Mouse (Mus musculus) heart, embryonic 11.5 days (tissue): Measurements from ENCODE around the gene Dad1. TPM values are rescaled to one million over a fixed set of nuclear protein-coding genes. Genes with fewer than 3 reads are reported as not detected.

Experiments
- ATAC-seq: fragments of 200-750 bp; cut with Nextera tagmentation; replicated peaks from 2 replicates; pipeline ENCODE4 v1.8.0; 2017; ENCODE audit warnings: moderate library complexity; ENCODE audit not compliant: insufficient number of reproducible peaks, low FRiP score, low TSS enrichment
- H3K27ac ChIP-seq: fragments of 300-500 bp; sonication (generic); 2 replicates; pipeline ENCODE4 v1.5.1; 2014; ENCODE audit warnings: mild to moderate bottlenecking, low read depth, low read length
- H3K27me3 ChIP-seq: fragments of 300-500 bp; sonication (generic); 2 replicates; pipeline ENCODE4 v1.6.1; 2014; ENCODE audit warnings: mild to moderate bottlenecking, low read length, mixed read lengths; ENCODE audit not compliant: control insufficient read depth, insufficient read depth
- H3K36me3 ChIP-seq: fragments of 300-500 bp; sonication (generic); 2 replicates; pipeline ENCODE4 v1.6.1; 2014; ENCODE audit warnings: mild to moderate bottlenecking, low read length, moderate library complexity, mixed read lengths; ENCODE audit not compliant: control insufficient read depth, insufficient read depth
- H3K4me1 ChIP-seq: fragments of 300-500 bp; sonication (generic); 2 replicates; pipeline ENCODE4 v1.6.1; 2014; ENCODE audit warnings: low read length; ENCODE audit not compliant: control insufficient read depth, insufficient read depth
- H3K4me2 ChIP-seq: fragments of 300-500 bp; sonication (generic); 2 replicates; pipeline ENCODE4 v1.6.1; 2014; ENCODE audit warnings: mild to moderate bottlenecking, moderate library complexity
- H3K4me3 ChIP-seq: fragments of 300-500 bp; sonication (generic); 2 replicates; pipeline ENCODE4 v1.5.1; 2014; ENCODE audit warnings: low read depth, low read length
- H3K9ac ChIP-seq: fragments of 300-500 bp; sonication (generic); 2 replicates; pipeline ENCODE4 v1.6.1; 2014; ENCODE audit warnings: mild to moderate bottlenecking, low read depth, low read length, moderate library complexity
- H3K9me3 ChIP-seq: fragments of 300-500 bp; sonication (generic); replicated peaks from 2 replicates; pipeline ENCODE4 v1.6.1; 2016; ENCODE audit warnings: low read length; ENCODE audit not compliant: control insufficient read depth
- WGBS: fragments of 180-500 bp; shearing (Covaris S2); extraction: QIAGEN DNeasy Blood & Tissue Kit; methylation state at CpG from one replicate; pipeline ENCODE4 v1.1.7; 2014; ENCODE audit not compliant: insufficient replicate concordance; 5-methylcytosine and 5-hydroxymethylcytosine counted together
- polyA plus RNA-seq: library from polyadenylated mRNA; unstranded; fragments of >200 nt; fragmentation: Nextera tagmentation; extraction: Ambion mirVana; gene quantifications from 2 replicates; pipeline ENCODE4 v1.2.1, GENCODE M21; 2014

Gene Dad1
- polyA plus RNA-seq, 1 experiment from 2014 or later: 395 TPM

GRCm38 (mm10) chr14:54203776-54204175 is 50.1 kb downstream of the Dad1 start:
- ATAC-seq: no peak
- Histone ChIP-seq H3K27ac (no peak overlapping the region), H3K4me2 (no peak overlapping the region), H3K4me1 (peaks cover 31% of the 10 kb centered on the region), H3K9ac (no peak overlapping the region), H3K9me3 (no peaks in the 10 kb centered on the region), H3K36me3 (no peaks in the 10 kb centered on the region), H3K27me3 (no peaks in the 10 kb centered on the region), H3K4me3 (no peak overlapping the region)
- 87% methylated on average over 10 of the region's 10 CpGs for WGBS

GRCm38 (mm10) chr14:54203207-54203606 is 50.7 kb downstream of the Dad1 start:
- H3K4me2 ChIP-seq: no peak overlapping the region
- H3K9ac ChIP-seq: no peak overlapping the region
- no peak overlapping the region for H3K4me3 ChIP-seq
- no peaks in the 10 kb centered on the region for H3K27me3 ChIP-seq
- H3K36me3 ChIP-seq: no peaks in the 10 kb centered on the region
- ATAC-seq: no peak
- no peak overlapping the region for H3K27ac ChIP-seq
- H3K9me3 ChIP-seq: no peaks in the 10 kb centered on the region
- WGBS: 91% methylated on average over 6 of the region's 6 CpGs
- H3K4me1 ChIP-seq: peaks cover 34% of the 10 kb centered on the region

GRCm38 (mm10) chr14:54200363-54200762 is 53.5 kb downstream of the Dad1 start:
- H3K4me3 ChIP-seq: no peak overlapping the region
- H3K36me3 ChIP-seq: no peaks in the 10 kb centered on the region
- H3K27me3 ChIP-seq: no peaks in the 10 kb centered on the region
- 64% methylated on average over 8 of the region's 8 CpGs for WGBS
- peaks cover 22% of the 10 kb centered on the region for H3K4me1 ChIP-seq
- H3K27ac ChIP-seq: no peak overlapping the region
- no peak overlapping the region for H3K4me2 ChIP-seq
- no peak for ATAC-seq
- H3K9me3 ChIP-seq: no peaks in the 10 kb centered on the region
- H3K9ac ChIP-seq: no peak overlapping the region

GRCm38 (mm10) chr14:54199662-54200061 is 54.2 kb downstream of the Dad1 start:
- H3K36me3 ChIP-seq: no peaks in the 10 kb centered on the region
- no peak for ATAC-seq
- H3K4me3 ChIP-seq: no peak overlapping the region
- no peak overlapping the region for H3K4me2 ChIP-seq
- H3K27me3 ChIP-seq: no peaks in the 10 kb centered on the region
- peaks cover 28% of the 10 kb centered on the region for H3K4me1 ChIP-seq
- H3K27ac ChIP-seq: no peak overlapping the region
- WGBS: 83% methylated on average over 8 of the region's 8 CpGs
- H3K9me3 ChIP-seq: no peaks in the 10 kb centered on the region
- H3K9ac ChIP-seq: no peak overlapping the region

- 58% methylated on average over 3 of the region's 3 CpGs for WGBS
- no peak overlapping the region for H3K27ac ChIP-seq
Observed at GRCm38 (mm10) chr14:54197740-54198139, 56.2 kb downstream of the Dad1 start.

GRCm38 (mm10) chr14:54195838-54196423 is 58.0 kb downstream of the Dad1 start:
- no peak overlapping the region for H3K4me2 ChIP-seq
- no peaks in the 10 kb centered on the region for H3K9me3 ChIP-seq
- H3K4me3 ChIP-seq: no peak overlapping the region
- no peaks in the 10 kb centered on the region for H3K36me3 ChIP-seq
- no peak overlapping the region for H3K27ac ChIP-seq
- no peaks in the 10 kb centered on the region for H3K27me3 ChIP-seq
- 77% methylated on average over 6 of the region's 6 CpGs for WGBS
- H3K4me1 ChIP-seq: peaks cover 46% of the 10 kb centered on the region
- H3K9ac ChIP-seq: no peak overlapping the region
- ATAC-seq: no peak

More at GRCm38 (mm10) chr14:54197740-54198139, 56.2 kb downstream of the Dad1 start:
- Histone ChIP-seq H3K9me3 (no peaks in the 10 kb centered on the region), H3K4me2 (no peak overlapping the region), H3K4me3 (no peak overlapping the region), H3K4me1 (peaks cover 38% of the 10 kb centered on the region), H3K36me3 (no peaks in the 10 kb centered on the region), H3K9ac (no peak overlapping the region), H3K27me3 (no peaks in the 10 kb centered on the region)
- no peak for ATAC-seq

- H3K36me3 ChIP-seq: no peaks in the 10 kb centered on the region
- 63% methylated on average over 9 of the region's 9 CpGs for WGBS
- no peak overlapping the region for H3K4me3 ChIP-seq
- ATAC-seq: no peak
- no peak overlapping the region for H3K27ac ChIP-seq
- no peaks in the 10 kb centered on the region for H3K27me3 ChIP-seq
- H3K4me1 ChIP-seq: peaks cover 56% of the 10 kb centered on the region
- no peak overlapping the region for H3K9ac ChIP-seq
- H3K9me3 ChIP-seq: no peaks in the 10 kb centered on the region
- no peak overlapping the region for H3K4me2 ChIP-seq
Observed at GRCm38 (mm10) chr14:54193354-54194133, 60.4 kb downstream of the Dad1 start.

- H3K4me3 ChIP-seq: no peak overlapping the region
- H3K9me3 ChIP-seq: no peaks in the 10 kb centered on the region
- H3K4me1 ChIP-seq: peaks cover 48% of the 10 kb centered on the region
- H3K9ac ChIP-seq: no peak overlapping the region
- no peak overlapping the region for H3K4me2 ChIP-seq
- H3K36me3 ChIP-seq: no peaks in the 10 kb centered on the region
- 70% methylated on average over 3 of the region's 3 CpGs for WGBS
- H3K27me3 ChIP-seq: no peaks in the 10 kb centered on the region
- H3K27ac ChIP-seq: no peak overlapping the region
- ATAC-seq: no peak
Observed at GRCm38 (mm10) chr14:54192462-54192847, 61.4 kb downstream of the Dad1 start.
